Mouse (Mus musculus) T-cell, adult 2 months (primary cell): Measurements from ENCODE around the gene Osbpl3.

Source experiments
- DNase-seq: peaks from one replicate; pipeline ENCODE4 v3.0.0; 2022; ENCODE audit warnings: low spot score

The Osbpl3 gene

DNA sequence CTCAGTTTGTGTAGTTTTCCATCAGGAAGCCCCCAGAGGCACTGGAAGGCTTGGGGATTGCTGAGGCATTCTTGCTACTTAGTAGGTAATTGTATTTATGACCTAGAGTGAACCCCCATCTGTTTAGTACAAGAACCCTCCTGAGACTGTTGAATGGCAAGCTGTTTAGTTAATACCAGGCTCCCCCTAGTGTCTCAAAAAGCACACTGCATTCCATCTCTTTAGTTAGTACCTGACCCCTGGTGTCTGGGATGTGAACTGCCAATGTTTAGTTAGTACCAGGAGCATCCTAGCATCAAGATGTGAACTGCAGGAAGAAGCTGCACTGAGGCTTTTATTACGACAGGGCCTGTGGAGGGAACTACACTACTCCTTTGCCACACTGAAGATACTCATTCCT is 161.9 kb downstream of the Osbpl3 start:
- peak; percentile 78 for DNase-seq

DNA sequence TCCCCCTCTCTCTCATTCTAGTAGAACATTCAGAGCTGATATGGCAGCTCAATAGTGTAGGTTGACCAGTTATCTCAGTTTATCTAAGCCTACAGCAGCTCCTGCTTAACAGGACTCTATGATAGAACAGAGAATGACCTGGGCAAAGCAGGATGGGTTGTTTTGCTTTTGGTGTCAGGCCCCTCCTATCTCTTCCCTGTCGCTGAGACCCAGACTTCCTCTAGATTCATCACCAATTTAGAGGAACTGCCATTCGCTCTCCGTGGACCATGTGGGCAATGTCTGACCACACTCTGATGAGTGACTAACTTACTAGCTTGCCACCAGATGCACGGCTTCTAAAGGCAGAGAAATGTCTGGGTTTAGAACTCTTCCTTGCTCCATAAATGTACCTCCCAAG is 164.4 kb downstream of the Osbpl3 start:
- no peak for DNase-seq

- no peak for DNase-seq
Measured at GRCm38 (mm10) chr6:50286881-50287280, 169.1 kb downstream of the Osbpl3 start.

- no peak for DNase-seq
Measured at GRCm38 (mm10) chr6:50279642-50280041, 176.4 kb downstream of the Osbpl3 start.

GRCm38 (mm10) chr6:50273947-50274346 is 182.1 kb downstream of the Osbpl3 start:
- DNase-seq, result no peak

GRCm38 (mm10) chr6:50273416-50273815 is 182.6 kb downstream of the Osbpl3 start:
- DNase-seq, result no peak

DNA sequence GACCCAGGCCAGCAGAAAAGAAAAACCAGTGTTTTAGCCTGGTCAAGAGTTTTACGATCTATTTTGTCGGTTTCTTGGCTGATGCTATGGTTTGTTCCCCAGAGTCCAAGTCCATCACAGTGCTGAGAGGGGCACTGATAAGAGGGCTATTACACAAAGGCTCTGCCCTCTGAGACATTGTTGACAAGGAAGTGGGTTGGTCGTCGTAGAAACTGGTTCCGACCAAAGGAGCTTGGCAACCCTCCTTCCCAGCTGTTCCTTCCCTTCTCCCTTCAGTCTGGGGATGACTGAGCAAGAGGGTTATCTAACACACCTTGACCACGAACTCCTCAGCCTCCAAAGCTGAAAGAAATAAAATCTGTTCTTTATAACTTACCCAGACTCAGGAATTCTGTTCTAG is 192.3 kb downstream of the Osbpl3 start, which contains the start of gene Gsdme:
Gene Gsdme, minus strand, starts transcription at position 193 of the 400 bp plus-strand sequence.
- DNase-seq, result no peak

DNA sequence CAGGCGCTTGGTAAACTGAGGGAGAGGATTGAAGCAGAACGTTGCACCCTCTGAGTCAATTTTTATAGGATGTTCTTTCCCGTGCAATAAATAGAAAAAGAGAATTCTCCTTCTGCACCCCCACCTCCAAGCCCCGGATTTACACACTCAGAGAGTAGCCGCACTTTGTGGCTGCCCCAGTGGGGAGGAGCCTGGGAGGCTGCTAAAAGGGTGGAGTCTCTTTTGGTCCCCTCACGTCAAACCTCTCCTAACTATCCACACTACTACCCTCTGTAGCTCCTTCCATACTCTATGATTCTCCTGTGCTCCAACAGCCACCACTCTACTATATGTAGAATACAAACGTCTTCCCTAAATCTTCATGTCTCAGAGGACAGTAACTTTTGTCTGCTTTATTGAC is 193.7 kb downstream of the Osbpl3 start:
- no peak for DNase-seq

GRCm38 (mm10) chr6:50261922-50262261 is 194.1 kb downstream of the Osbpl3 start:
- no peak for DNase-seq

GRCm38 (mm10) chr6:50261201-50261921 is 194.6 kb downstream of the Osbpl3 start:
- DNase-seq, result peak; percentile 72

GRCm38 (mm10) chr6:50255356-50255755 is 200.6 kb downstream of the Osbpl3 start:
- DNase-seq, result no peak

GRCm38 (mm10) chr6:50254723-50255184 is 201.2 kb downstream of the Osbpl3 start:
- DNase-seq, result no peak

GRCm38 (mm10) chr6:50252690-50253089 is 203.3 kb downstream of the Osbpl3 start:
- peak; percentile 68 for DNase-seq

DNA sequence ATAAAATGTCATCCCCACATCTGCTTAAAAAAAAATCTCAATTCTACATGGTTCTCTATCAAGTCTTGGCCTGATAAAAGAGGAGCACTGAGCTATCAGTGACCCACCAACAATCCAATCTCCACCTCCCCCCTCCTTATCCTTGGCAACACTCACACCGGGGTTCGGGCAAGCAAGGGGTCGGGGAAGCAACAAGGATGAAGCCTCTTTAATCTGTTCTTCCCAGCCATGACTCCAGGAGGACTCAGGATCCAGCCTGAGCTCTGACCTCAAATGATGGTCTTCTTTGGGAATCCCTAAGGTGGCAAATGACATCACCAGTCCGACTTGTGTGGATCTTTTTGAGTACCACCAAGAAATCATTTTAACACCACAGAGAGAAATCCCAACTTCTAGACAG is 208.2 kb downstream of the Osbpl3 start:
- DNase-seq, result no peak

DNA sequence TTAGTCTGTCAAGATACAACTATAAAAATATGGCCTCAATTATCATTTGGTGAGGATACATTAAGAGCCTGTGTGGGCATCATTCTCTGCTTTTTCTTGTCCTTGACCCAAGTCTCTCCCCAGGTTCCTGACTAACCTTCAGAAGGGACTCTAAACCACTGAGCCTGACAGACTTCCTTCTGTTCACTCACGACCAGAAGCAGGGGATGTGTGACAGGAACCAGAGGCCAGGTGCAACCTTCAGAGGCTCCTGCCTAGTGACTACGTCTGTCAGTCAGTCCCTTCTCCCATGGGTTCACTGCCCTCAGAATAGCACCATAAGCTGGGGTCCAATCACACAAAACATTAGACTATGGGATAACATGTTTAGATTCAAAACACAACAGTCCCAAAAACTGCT is 208.6 kb downstream of the Osbpl3 start:
- DNase-seq, result no peak

DNA sequence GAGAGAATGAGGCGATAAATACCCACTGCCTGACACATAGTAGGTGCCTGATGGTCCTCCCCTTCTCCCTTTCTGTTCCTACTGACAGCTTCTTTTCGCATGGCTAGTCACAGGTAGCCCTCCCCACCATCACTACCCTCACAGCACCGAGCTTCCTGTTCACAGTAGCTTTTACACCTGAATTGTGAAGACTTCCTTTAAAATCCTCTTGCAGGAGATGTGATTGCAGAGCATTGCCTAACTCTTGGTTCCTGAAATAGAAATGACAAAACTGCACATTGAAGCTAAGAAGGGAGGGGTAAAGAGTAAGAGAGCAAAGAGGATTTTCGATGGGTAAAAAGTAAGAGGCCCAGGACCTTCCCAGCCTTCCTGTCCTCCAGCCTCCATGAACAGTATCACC is 211.0 kb downstream of the Osbpl3 start:
- peak; percentile 15 for DNase-seq

GRCm38 (mm10) chr6:50244126-50244525 is 211.9 kb downstream of the Osbpl3 start:
- no peak for DNase-seq
